Mouse (Mus musculus) E14TG2a.4 (cell line): ENCODE data around the gene Styxl1.

ENCODE experiments used
- CTCF ChIP-seq: conservative IDR thresholded peaks from 2 replicates; pipeline ENCODE4 v1.5.1; 2014; ENCODE audit warnings: low read length
- NANOG ChIP-seq: IDR thresholded peaks from 2 replicates; pipeline ENCODE4 v1.6.1; 2014; ENCODE audit warnings: borderline replicate concordance, low read length, mixed read lengths

DNA sequence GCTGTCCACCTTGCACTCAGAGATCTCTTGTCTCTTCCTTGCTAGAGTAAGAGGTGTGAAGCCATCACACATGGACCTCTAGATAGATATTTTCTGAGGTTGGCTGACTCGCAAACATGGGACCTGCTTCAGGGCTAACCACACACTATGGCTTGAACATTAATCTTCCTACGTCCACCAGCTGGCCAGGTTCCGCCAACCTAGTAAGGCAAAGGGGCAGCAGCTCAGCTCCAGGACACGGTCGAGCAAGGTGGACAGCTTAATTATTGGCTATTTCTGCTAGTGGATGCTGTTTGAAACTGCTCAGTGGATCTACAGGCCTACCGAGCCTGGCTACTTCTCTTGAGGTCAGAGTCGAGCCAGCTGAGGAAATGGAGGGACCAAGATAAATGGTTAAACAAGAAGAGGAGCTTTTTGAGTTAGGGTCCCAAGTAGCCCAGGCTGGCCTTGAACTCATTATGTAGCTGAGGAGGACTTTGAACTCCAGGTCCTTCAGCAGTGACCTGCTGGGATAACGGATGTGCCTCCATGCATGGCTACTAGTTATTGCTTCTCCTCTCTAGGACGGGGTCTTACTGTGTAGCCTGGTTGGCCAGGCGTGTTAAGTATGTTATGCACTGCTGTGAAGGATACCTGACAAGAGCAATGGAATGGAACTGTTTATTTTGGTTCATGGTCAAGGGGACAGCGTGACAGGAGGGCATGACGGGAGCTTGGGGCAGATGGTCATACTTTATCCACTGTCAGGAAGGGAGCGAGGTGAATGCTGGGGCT, 66.4 kb downstream of the Styxl1 start:
- no peak for TF ChIP-seq CTCF
- no peak for TF ChIP-seq NANOG
